Mouse (Mus musculus) E14TG2a.4 (cell line): ENCODE data around the gene Gm17190.

Experiments used
- H3K27me3 ChIP-seq: 2 replicates; pipeline ENCODE4 v1.6.1; 2014; ENCODE audit warnings: low read length, control low read depth; ENCODE audit not compliant: insufficient read depth
- H3K36me3 ChIP-seq: 2 replicates; pipeline ENCODE4 v1.6.1; 2014; ENCODE audit warnings: low read length, control low read depth; ENCODE audit not compliant: insufficient read depth
- H3K4me1 ChIP-seq: replicated peaks from 2 replicates; pipeline ENCODE4 v1.6.1; 2014; ENCODE audit warnings: low read depth, low read length, control low read depth
- H3K4me3 ChIP-seq: replicated peaks from 2 replicates; pipeline ENCODE4 v1.5.1; 2014; ENCODE audit warnings: mild to moderate bottlenecking, low read length
- H3K9me3 ChIP-seq: 2 replicates; pipeline ENCODE4 v1.6.1; 2014; ENCODE audit warnings: low read length, control low read depth
- CTCF ChIP-seq: conservative IDR thresholded peaks from 2 replicates; pipeline ENCODE4 v1.5.1; 2014; ENCODE audit warnings: low read length
- NANOG ChIP-seq: IDR thresholded peaks from 2 replicates; pipeline ENCODE4 v1.6.1; 2014; ENCODE audit warnings: borderline replicate concordance, low read length, mixed read lengths
- POU5F1 ChIP-seq: IDR thresholded peaks from 2 replicates; pipeline ENCODE4 v1.6.1; 2014; ENCODE audit warnings: low read length, borderline replicate concordance

Gene Gm17190

DNA sequence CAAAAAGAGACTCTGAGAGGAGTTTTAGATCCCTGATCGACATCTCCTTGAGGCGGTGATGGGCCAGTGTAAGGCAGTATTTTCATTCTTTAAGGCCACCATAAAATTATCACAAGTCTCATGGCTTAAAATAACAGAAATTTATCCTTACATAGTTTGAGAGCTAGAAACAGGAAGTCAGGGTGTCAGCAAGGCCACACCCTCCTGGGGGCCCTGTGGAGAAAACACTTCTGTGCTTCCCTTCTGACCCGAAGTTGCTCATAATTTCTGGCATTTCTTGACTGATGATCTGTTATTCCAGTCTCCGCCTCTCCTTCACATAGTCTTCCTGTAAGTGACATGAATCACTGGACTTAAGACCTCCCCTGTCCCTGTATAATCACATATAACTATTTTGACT, 24.5 kb downstream of the Gm17190 start:
- TF ChIP-seq CTCF (no peak), POU5F1 (no peak), NANOG (no peak)
- no peaks in the 10 kb centered on the region for H3K9me3 ChIP-seq
- no peaks in the 10 kb centered on the region for H3K36me3 ChIP-seq
- no peak overlapping the region for H3K4me3 ChIP-seq
- no peaks in the 10 kb centered on the region for H3K27me3 ChIP-seq
- no peaks in the 10 kb centered on the region for H3K4me1 ChIP-seq

DNA sequence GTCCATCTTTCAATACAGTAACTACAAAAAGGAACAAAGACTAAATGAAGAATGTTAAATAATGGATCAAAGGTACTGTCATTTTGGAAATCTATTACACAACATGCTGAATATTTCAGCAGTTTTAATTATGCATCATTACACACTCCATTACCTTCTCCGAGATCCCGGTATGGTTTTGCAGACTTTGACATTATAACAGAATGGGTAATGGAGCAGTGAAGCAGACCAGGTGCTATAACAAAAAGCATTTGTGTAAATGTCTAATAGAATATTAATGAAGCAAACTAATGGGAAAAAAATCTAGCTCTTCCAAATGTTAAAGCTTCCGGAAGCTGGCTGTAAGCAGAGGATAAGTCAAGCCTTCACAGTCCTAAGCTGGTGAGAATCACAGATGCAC, 28.9 kb downstream of the Gm17190 start:
- no peak for TF ChIP-seq NANOG
- TF ChIP-seq POU5F1, result no peak
- H3K4me1 ChIP-seq, result no peaks in the 10 kb centered on the region

DNA sequence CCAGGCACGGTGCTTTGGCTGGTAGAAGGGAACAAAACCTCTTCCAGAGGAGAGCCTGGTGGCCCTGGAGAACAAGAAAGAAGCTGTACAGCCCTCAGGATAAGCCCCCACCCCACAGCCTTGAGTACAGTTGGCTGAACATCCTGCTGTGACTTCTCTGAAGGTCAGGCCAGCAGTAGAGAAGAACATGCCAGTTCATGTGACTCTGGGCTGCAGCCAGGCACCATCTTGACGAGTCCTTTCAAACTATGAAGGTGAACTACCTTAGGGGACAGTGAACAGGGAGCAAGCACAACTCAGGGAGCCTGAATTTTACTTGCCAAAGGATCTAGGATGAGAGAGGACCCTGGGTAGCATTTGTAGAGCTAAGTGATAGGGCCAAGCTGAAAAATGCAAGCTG, 30.9 kb downstream of the Gm17190 start:
- Histone ChIP-seq H3K36me3 (no peaks in the 10 kb centered on the region), H3K4me1 (no peaks in the 10 kb centered on the region), H3K27me3 (no peaks in the 10 kb centered on the region), H3K4me3 (no peak overlapping the region), H3K9me3 (no peaks in the 10 kb centered on the region)
- TF ChIP-seq POU5F1 (no peak), CTCF (no peak), NANOG (no peak)

More for the DNA sequence above, 28.9 kb downstream of the Gm17190 start:
- no peaks in the 10 kb centered on the region for H3K36me3 ChIP-seq
- no peaks in the 10 kb centered on the region for H3K9me3 ChIP-seq
- no peaks in the 10 kb centered on the region for H3K27me3 ChIP-seq
- H3K4me3 ChIP-seq, result no peak overlapping the region

DNA sequence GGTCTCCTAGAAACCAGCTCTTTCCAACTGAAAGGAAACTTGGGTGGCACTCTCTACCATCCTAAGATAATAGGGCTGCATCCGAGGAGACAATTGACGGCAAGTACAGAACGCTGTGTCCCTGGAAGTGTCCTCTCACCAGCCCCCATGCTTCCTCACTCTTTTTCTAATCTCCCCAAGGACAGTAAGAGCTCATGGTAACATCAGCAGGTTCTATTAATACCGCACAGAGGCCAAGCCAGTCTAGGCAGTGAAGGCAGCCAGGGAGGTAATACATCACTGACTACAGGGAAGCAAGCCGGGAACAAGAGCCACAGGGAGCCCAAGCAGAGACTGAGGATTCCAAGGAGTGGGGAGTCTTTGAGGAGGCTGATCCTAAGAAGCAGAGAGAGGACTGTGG, 43.2 kb downstream of the Gm17190 start:
- no peak for TF ChIP-seq CTCF
- TF ChIP-seq NANOG, result no peak
- no peak for TF ChIP-seq POU5F1
- Histone ChIP-seq H3K27me3 (peaks cover 11% of the 10 kb centered on the region), H3K36me3 (no peaks in the 10 kb centered on the region), H3K4me1 (peaks cover 34% of the 10 kb centered on the region), H3K9me3 (no peaks in the 10 kb centered on the region), H3K4me3 (no peak overlapping the region)

DNA sequence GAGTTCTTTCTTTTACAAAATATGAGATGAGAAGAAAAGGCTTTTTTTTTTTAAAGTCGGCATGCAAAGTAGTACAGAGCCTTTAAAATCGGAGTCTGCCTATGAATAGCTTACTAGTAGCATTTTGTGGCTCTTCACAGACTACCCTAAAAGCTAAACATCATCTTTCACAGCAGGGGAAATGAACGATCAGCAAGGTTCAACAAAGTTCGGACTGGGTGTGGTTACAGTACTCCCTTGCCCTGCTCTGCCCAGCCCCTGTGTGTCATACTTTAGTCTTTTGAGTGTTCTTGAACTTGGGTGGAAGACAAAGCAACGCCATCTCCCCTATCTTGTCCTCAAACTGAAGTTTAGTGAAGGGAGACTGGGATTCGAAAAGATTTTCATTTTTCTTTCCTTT, 44.8 kb downstream of the Gm17190 start:
- H3K36me3 ChIP-seq, result no peaks in the 10 kb centered on the region
- no peaks in the 10 kb centered on the region for H3K9me3 ChIP-seq
- H3K27me3 ChIP-seq, result peaks cover 28% of the 10 kb centered on the region
- TF ChIP-seq POU5F1 (no peak), NANOG (peak; percentile 62; the same call in 1 of the 2 replicates)
- no peak overlapping the region for H3K4me3 ChIP-seq
- H3K4me1 ChIP-seq, result peaks cover 47% of the 10 kb centered on the region

DNA sequence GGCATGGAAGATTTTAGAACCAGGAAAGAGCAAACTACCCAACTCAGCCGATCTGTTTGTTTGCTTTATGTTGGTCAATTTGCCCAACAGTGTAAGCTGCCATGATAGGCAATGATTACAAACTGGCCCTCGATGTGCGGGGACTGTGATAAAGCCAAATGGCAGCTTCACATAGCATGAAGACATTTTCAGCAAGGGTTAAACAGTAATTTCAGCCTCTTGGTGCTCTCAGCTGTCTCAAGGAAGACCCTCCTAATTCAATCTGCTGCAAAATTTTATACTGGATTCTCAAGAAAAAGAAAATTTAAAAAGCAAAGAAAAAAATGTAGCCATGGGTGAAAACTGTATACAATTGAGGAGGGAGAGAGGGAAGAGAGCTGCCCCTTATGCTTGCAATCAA, 47.2 kb downstream of the Gm17190 start:
- H3K27me3 ChIP-seq, result peaks cover 50% of the 10 kb centered on the region
- no peak overlapping the region for H3K4me3 ChIP-seq
- H3K9me3 ChIP-seq, result no peaks in the 10 kb centered on the region
- no peak for TF ChIP-seq POU5F1
- TF ChIP-seq CTCF, result no peak
- no peak for TF ChIP-seq NANOG
- H3K36me3 ChIP-seq, result no peaks in the 10 kb centered on the region
- H3K4me1 ChIP-seq, result peaks cover 60% of the 10 kb centered on the region

DNA sequence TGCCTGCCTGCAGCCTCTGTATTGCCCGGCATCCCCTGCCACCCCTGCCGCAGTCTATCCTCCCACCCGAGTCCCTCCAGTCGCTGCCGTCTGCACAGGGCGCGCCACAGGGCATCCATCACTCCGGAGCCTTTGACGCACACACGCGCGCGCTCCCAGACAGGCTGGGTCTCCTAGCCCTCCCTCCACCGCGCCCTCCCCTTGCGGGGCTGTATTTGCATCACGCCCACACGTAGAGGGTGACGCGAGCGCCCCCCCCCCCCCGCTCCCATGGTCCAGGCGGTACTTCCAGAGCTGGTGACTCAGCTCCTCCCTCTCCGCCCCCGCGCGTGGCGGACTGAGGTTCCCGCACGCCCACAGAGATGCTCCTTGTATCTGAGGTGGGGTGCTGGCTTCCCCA, 49.2 kb downstream of the Gm17190 start:
- TF ChIP-seq POU5F1 (no peak), NANOG (no peak), CTCF (no peak)

DNA sequence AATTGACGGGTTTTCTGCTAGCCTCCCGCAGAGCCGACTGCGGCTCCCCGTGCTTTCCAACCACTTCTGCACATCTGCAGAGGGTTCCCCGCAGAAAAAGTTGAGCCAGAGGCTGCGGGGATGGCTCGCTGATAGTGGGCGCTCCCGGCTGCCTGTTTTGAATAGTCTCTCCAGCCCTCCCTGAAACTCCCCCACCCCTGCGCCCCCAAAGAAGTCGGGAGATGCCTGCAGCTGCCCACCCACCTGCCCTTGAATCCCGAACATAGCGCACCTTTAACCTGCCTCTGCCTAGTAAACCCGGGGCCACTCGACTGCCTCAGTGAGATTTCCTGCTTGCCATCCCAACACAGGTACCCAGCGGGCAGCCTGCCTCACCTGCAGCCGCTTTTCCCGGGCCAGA, 50.1 kb downstream of the Gm17190 start:
- H3K4me3 ChIP-seq, result peak overlapping the region; percentile 83
- peaks cover 59% of the 10 kb centered on the region for H3K27me3 ChIP-seq
- no peaks in the 10 kb centered on the region for H3K9me3 ChIP-seq
- peaks cover 69% of the 10 kb centered on the region for H3K4me1 ChIP-seq
- no peaks in the 10 kb centered on the region for H3K36me3 ChIP-seq
- no peak for TF ChIP-seq NANOG
- TF ChIP-seq POU5F1, result no peak

More for the DNA sequence above, 49.2 kb downstream of the Gm17190 start:
- Histone ChIP-seq H3K27me3 (peaks cover 59% of the 10 kb centered on the region), H3K9me3 (no peaks in the 10 kb centered on the region), H3K36me3 (no peaks in the 10 kb centered on the region), H3K4me1 (peaks cover 68% of the 10 kb centered on the region), H3K4me3 (peak overlapping the region; percentile 83)

DNA sequence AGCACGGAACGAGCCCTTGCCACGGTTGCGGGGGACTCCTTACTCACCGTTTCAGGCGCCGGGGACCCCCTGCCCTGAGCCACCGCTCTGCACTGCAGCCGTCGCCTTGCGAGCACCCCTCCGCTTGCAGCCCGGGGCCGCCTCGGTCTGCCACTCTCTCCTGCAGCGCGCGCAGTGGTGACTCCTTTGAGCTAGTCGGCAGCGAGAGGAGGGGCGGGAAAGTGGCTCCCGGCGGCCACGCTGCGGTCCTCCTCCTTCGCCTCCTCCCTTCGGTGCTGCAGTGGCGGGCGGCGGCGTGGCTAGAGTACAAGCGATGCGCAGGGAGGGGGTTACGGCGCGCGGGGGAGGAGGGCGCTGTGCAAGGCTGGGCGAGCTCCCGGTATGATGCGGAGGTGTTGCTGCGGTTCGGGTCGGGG, 50.6 kb downstream of the Gm17190 start, which contains the start of gene Sv2c:
Gene Sv2c, minus strand, starts transcription at position 177 of the 416 bp plus-strand sequence.
- peak within 1 kb of the TSS; percentile 83 for H3K4me3 ChIP-seq
- TF ChIP-seq CTCF (no peak), NANOG (no peak), POU5F1 (no peak)
- H3K9me3 ChIP-seq, result no peaks in the 10 kb centered on the region
- no peaks in the 10 kb centered on the region for H3K36me3 ChIP-seq
- peaks cover 68% of the 10 kb centered on the region for H3K4me1 ChIP-seq
- peaks cover 59% of the 10 kb centered on the region for H3K27me3 ChIP-seq
